Mouse (Mus musculus) ovary, postnatal 14 days (tissue): ENCODE measurements around the gene Dzip1l.
"Not testable (repeated sequence)": the region's sequence is repeated elsewhere in the genome, so short reads cannot be mapped to it uniquely, and the experiment has no call there.

ENCODE experiments used
- DNase-seq: peaks from one replicate; pipeline ENCODE4 v3.0.0; 2022; ENCODE audit warnings: low spot score

Gene Dzip1l

GRCm38 (mm10) chr9:99629281-99630011 is at the start of gene Dzip1l:
Gene Dzip1l (plus strand): TSS chr9:99629496.
- peak; percentile 51 for DNase-seq

- peak; percentile 21 for DNase-seq
These were observed 48.6 kb upstream of the Dzip1l start for GRCm38 (mm10) chr9:99580655-99581054.

DNA sequence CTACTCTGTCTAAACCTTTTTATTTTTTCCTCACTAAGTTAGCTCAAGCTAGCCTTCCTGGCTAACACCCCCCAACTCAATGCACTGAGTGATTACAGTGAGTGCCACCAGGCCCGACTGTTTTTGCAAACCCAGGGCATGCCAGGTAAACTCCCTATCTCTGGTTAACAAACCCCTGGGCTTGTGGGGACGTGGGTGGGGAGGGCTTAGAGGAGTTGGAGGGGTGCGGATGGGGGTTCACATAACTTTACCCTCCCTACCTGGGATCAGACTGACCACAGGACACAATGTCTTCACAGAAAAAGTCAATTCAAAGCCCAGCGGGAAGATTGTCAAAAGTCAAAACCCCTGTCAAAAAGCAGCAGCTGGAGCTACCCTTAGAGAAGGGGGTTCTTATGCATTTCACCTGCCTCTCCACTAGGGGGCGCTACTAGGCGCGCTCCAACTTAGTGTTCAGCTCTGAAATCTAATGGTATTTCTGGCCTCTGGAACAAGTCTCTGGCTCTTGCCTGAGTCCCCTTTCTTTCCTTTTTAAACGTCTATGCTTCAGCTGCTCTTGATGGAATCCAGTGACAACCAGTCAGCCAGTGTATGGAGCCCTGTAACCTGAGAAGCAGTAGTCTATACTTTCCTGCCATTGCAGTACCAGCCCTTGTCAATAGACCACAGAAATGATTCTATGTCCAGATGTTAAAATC is 41.6 kb upstream of the Dzip1l start:
- DNase-seq, result peak; percentile 63

GRCm38 (mm10) chr9:99591144-99591543 is 38.2 kb upstream of the Dzip1l start:
- no peak for DNase-seq

GRCm38 (mm10) chr9:99599127-99599526 is 30.2 kb upstream of the Dzip1l start:
- DNase-seq, result not testable (repeated sequence)

DNA sequence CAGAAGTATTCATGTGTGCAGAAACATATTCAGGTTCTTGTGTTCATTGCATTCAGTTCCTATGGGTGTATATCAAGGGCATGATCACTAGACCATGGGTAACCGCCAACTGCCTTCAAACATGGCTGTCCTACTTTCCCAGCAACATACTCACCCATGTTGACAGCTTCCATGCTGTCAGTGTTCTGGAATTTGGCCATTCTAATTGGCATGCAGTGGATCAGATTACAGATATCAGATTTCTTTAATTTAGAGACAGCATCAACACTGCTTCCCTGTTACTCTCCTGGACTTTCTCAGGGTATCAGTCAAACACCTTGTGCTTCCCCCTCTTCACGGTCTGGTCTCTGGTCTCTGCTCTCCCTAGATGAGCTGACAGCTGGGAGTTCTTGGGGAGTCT is 25.7 kb upstream of the Dzip1l start:
- no peak for DNase-seq

DNA sequence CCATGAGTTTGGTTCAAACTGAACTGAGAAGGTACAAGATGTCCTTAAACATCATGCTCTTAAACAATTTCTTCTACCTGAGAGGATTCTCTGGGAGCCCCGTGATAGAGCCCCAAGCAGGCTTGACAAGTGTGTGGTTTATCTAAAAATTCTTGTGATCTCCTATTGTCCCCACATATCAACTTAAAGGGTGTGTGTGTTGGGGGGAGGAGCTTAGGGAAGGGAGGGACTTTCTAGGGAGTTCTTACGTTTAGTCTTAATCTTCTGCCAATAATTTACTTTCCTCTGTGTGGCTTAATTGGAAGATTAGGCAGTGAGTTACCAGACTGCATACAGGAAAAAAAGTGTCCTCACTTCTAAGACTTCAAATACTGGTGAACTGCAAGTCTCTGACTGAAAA is 17.1 kb upstream of the Dzip1l start, which contains the start of gene A4gnt:
Gene A4gnt, plus strand, starts transcription at position 301 of the 400 bp plus-strand sequence.
- no peak for DNase-seq

DNA sequence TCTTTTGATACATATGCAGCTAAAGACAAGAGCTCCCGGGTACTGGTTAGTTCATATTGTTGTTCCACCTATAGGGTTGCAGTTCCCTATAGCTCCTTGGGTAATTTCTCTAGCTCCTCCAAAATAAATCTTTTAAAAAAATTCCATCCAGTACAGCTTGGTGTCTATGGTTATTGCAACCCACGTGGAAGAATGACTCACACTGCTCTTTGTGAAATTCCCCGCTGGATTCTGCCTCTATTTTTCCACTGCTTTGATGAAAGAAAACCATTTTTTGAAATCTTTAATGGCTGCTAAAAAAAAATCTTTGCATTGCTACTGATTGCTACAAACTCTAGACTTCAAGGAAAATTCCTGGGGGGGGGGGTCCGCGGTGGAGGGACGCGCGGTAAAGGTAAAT is 9.6 kb upstream of the Dzip1l start:
- DNase-seq, result no peak

DNA sequence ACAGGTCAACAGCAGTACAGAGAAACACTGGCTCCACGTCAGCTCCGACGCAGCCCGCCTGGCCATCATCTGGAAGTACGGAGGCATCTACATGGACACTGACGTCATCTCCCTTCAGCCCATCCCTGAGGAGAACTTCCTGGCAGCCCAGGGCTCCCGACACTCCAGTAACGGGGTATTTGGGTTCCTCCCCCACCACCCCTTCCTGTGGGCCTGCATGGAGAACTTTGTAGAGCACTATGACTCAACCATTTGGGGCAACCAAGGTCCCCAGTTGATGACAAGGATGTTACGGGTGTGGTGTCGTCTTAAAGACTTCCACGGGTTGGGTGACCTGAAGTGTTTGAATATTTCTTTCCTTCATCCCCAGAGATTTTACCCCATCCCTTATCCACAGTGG is 9.1 kb upstream of the Dzip1l start:
- DNase-seq, result no peak

GRCm38 (mm10) chr9:99622034-99622433 is 7.3 kb upstream of the Dzip1l start:
- no peak for DNase-seq

DNA sequence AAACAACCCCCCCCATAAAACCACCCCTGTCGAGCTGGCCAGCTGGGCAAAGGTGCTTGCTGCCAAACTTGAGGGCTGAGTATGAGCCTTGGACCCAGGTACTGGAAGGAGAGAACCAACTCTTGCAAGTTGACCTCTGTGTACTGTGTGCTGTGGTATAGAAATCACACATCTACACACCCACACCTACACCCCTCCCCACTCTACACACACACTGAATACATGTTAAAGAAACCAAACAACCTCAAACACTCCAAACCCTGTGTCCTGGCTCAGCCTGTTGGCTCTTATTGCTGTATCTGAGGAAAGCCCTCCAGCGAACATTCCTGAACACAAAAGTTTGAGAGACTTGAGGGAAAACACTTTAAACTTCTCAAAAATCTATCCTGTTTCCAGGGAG is 6.3 kb upstream of the Dzip1l start:
- no peak for DNase-seq

DNA sequence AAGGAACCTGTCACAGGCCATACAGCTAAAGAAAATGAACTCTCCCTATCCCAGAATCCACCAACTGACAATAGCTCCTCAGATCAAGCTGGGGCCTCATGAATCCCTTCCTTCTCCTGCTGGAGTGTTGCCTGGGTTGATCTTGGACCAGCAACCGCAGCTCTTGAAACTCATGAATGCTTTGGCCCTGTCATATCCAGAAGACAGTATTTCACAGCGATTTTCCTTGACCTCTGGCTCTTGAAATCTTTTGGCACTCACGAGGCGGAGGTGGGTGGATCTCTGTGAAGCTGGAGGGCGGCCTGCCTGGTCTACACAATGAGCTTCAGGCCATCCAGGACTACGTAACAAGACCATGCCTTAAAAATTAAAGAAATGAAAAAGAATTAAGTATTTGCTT is 5.2 kb upstream of the Dzip1l start:
- no peak for DNase-seq

DNA sequence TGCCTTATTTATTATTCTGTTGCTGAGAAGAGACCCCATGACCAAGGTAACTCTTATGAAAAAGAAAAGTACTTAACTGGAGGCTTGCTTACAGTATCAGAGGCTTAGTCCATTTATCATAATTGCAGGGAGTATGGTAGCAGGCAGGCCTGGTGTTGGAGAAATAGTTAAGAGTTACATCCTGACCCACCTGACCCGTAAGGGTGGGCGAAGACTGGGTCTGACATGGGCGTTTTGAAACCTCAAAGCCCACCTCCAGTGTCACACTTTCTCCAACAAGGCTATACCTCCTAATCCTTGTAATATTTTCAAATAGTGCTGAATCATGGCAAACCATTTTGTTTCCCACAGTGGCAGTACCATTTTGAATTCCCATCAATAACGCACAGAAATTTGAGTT is 715 bp upstream of the Dzip1l start:
- no peak for DNase-seq

DNA sequence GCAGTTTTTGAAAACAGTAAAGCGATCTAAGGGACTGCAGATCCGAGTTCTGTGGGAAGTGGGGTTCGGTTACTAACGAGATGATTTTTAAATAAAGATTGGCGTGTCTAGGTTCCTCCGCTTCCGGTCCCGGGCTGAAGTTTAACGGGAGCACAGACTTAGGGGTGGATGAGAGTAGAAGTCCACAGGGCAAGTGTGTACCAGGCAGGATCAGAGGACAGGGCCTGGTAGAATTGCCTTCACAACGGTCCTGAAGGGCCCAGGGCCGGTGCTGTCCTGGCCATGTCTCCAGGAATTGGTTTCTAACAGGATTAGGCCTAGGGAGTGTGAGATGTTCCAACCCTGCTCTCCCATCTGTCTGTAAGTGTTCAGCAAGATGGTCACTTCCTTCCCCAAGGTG is 775 bp downstream of the Dzip1l start:
- DNase-seq, result no peak

- no peak for DNase-seq
These were observed 1.3 kb downstream of the Dzip1l start for GRCm38 (mm10) chr9:99630528-99631125.

- no peak for DNase-seq
These were observed 2.5 kb downstream of the Dzip1l start for GRCm38 (mm10) chr9:99631781-99632180.

DNA sequence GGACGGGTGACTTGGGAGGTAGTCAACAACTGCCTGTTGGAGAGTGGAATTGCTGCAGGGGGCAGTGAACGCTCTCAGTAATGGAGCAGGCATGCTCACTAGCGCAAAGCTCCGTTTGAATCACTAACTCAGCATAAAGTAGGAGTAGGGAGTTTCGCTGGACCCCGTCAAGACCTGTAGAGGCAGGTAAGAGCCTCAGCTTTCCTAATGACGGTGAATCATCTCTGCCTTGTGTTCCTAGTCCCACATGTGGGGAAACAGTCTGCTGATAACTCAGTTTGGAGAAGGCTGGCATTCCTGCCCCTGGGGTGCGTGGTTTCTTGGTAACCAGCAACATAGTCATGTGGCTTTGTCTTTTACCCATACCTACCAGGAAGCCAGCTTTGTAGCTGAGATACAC is 3.0 kb downstream of the Dzip1l start:
- DNase-seq, result no peak

DNA sequence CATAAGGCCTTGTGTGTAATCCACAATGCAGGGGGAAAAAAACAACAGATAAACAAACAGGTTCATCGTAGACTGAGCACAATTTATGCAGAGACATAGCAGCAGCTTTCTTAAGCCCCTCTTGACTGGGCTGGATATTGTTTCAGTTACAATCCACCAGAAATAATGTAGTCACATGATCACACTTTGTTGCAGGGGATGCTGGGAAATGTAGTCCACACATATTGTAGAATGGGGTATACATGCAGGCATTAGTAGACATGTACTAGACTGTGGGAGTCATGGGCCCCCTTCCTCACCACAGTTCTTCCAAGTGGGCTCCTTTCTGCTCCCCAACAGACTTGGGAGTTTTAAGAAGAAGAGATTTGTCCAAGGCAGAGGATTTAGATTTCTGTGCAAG is 7.5 kb downstream of the Dzip1l start:
- DNase-seq, result no peak

DNA sequence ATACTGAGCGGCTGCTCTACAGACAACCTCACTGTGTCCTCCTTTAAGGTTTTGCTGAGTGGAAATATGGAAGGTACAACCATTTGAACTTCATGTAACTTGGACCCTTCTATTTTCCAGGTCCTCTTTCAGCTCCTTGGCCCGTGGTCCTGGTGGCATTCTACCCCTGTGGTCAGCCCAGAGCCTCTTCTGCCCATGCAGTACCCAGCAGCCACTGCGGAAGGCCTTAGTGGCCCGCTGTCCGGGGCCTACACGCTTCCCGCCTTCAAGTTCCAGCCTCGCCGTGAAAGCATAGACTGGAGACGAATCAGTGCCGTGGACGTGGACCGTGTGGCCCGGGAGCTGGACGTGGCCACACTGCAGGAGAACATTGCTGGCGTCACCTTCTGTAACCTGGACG is 7.9 kb downstream of the Dzip1l start:
- DNase-seq, result no peak

- DNase-seq, result no peak
These were observed 8.4 kb downstream of the Dzip1l start for GRCm38 (mm10) chr9:99637736-99638135.

GRCm38 (mm10) chr9:99639957-99640356 is 10.7 kb downstream of the Dzip1l start:
- DNase-seq, result no peak

GRCm38 (mm10) chr9:99645416-99645815 is 16.1 kb downstream of the Dzip1l start:
- no peak for DNase-seq

DNA sequence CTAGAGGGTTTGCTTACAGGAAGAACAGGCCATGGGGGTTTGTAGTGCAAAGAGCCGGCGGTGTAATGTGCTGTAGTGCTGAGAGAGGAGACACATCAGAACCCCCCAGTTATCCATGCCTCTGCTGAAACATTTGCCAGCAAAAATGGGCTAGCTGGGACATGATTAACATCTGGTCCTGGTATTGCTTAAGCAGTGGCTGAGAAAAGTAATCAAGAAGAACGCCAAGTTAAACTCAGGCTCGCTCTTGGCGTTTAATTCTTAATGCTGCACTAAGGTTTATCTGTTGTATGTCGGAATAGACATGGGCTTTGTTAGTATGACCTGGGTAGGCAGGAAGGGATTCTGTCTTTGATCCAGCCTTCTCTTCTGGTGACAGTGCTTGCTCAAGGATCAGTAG is 16.8 kb downstream of the Dzip1l start:
- DNase-seq, result no peak
